Mouse (Mus musculus) heart, embryonic 15.5 days (tissue): ENCODE results near the gene Snx4. TPM values are rescaled to one million over a fixed set of nuclear protein-coding genes. Genes with fewer than 3 reads are reported as not detected.

ENCODE experiments used
- ATAC-seq: fragments of 200-750 bp; cut with Nextera tagmentation; replicated peaks from 2 replicates; pipeline ENCODE4 v1.8.0; 2017; ENCODE audit warnings: low read depth, moderate TSS enrichment; ENCODE audit not compliant: insufficient number of reproducible peaks, insufficient read depth, low FRiP score
- H3K27ac ChIP-seq: fragments of 300-500 bp; sonication (generic); 2 replicates; pipeline ENCODE4 v1.5.1; 2015; ENCODE audit warnings: mild to moderate bottlenecking, inconsistent platforms
- H3K27me3 ChIP-seq: fragments of 300-500 bp; sonication (generic); 2 replicates; pipeline ENCODE4 v1.6.1; 2015; ENCODE audit warnings: inconsistent platforms
- H3K36me3 ChIP-seq: fragments of 300-500 bp; sonication (generic); 2 replicates; pipeline ENCODE4 v1.6.1; 2015; ENCODE audit warnings: mild to moderate bottlenecking, inconsistent platforms
- H3K4me1 ChIP-seq: fragments of 300-500 bp; sonication (generic); replicated peaks from 2 replicates; pipeline ENCODE4 v1.6.1; 2015; ENCODE audit warnings: inconsistent platforms
- H3K4me2 ChIP-seq: fragments of 300-500 bp; sonication (generic); 2 replicates; pipeline ENCODE4 v1.6.1; 2015; ENCODE audit warnings: inconsistent platforms, mild to moderate bottlenecking, moderate library complexity
- H3K4me3 ChIP-seq: fragments of 300-500 bp; sonication (generic); 2 replicates; pipeline ENCODE4 v1.5.1; 2015; ENCODE audit warnings: mild to moderate bottlenecking, inconsistent platforms
- H3K9ac ChIP-seq: fragments of 300-500 bp; sonication (generic); 2 replicates; pipeline ENCODE4 v1.6.1; 2015; ENCODE audit warnings: mild to moderate bottlenecking, inconsistent platforms
- H3K9me3 ChIP-seq: fragments of 300-500 bp; sonication (generic); replicated peaks from 2 replicates; pipeline ENCODE4 v1.6.1; 2016; ENCODE audit warnings: inconsistent platforms
- WGBS: fragments of 180-500 bp; shearing (Covaris S2); methylation state at CpG from one replicate; pipeline ENCODE4 v1.1.7; 2015; ENCODE audit warnings: mixed read lengths; 5-methylcytosine and 5-hydroxymethylcytosine counted together
- polyA plus RNA-seq: library from polyadenylated mRNA; unstranded; fragments of >200 nt; fragmentation: Nextera tagmentation; extraction: Ambion mirVana; gene quantifications from 2 replicates; pipeline ENCODE4 v1.2.1, GENCODE M21; 2015

Gene Snx4
- polyA plus RNA-seq, 1 experiment from 2014 or later = 73.9 TPM

DNA sequence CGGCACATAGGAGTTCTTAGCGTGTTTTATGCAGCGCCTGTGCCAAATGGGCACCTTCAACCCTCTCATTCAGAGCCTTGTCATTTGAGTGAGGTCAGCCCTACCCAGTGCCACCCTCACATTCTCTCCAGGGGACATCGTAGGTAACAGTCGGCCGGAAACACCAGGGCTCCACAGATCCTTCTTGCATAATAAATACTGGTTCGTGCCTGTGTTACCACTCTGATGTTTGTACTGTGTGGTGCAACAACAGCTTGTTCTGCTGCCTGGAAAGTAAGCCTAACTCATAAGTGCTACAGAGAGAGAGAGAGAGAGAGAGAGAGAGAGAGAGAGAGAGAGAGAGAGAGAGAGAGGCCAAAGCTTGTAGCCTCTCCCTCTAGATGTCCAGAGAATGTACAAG, 66.8 kb downstream of the Snx4 start:
- no peaks in the 10 kb centered on the region for H3K9me3 ChIP-seq
- H3K4me1 ChIP-seq = peaks cover 8% of the 10 kb centered on the region
- H3K36me3 ChIP-seq = no peaks in the 10 kb centered on the region
- ATAC-seq = no peak
- no peak overlapping the region for H3K9ac ChIP-seq
- no peak overlapping the region for H3K27ac ChIP-seq
- H3K27me3 ChIP-seq = no peaks in the 10 kb centered on the region
- H3K4me2 ChIP-seq = no peak overlapping the region
- no peak overlapping the region for H3K4me3 ChIP-seq
- 89% methylated on average over 7 of the region's 7 CpGs for WGBS

DNA sequence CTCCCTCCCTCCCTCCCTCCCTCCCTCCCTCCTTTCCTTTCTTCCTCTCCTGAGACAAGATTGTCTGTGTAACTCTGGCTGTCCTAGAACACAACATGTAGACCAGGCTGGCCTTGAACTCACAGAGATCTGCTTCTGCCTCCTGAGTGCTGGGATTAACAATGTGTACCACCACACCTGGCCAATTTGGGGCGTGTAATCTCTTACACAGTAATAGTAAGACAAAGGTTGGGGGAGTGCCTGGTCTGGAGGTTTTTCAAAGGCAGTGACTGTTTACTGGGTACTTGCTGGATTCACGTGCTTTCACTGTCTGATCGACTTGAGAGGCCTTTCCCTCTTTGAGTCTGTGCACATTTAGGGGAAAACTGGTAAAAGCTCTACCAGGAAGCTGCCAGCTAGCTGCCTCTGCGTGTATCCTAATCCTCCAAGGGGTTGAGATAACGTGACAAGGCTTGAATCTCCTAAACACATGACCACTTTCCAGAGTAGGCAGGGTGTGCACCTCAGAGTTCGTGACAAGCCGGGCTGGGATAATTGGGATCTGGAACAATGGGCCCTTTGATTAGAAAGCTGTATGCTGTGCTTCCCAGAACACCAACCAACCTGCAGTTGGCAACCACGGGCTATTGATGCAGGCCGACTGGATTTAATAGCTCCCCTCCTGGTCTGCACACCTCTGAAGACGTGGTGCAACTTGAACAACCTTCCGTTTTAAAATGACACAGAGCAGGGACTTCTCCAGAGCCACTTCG, 74.6 kb downstream of the Snx4 start:
- ATAC-seq = no peak
- H3K4me3 ChIP-seq = no peak overlapping the region
- H3K27me3 ChIP-seq = no peaks in the 10 kb centered on the region
- no peak overlapping the region for H3K27ac ChIP-seq
- H3K9ac ChIP-seq = no peak overlapping the region
- WGBS = 46% methylated on average over 12 of the region's 12 CpGs
- no peaks in the 10 kb centered on the region for H3K36me3 ChIP-seq
- H3K4me1 ChIP-seq = peaks cover 9% of the 10 kb centered on the region
- H3K4me2 ChIP-seq = no peak overlapping the region
- H3K9me3 ChIP-seq = no peaks in the 10 kb centered on the region

DNA sequence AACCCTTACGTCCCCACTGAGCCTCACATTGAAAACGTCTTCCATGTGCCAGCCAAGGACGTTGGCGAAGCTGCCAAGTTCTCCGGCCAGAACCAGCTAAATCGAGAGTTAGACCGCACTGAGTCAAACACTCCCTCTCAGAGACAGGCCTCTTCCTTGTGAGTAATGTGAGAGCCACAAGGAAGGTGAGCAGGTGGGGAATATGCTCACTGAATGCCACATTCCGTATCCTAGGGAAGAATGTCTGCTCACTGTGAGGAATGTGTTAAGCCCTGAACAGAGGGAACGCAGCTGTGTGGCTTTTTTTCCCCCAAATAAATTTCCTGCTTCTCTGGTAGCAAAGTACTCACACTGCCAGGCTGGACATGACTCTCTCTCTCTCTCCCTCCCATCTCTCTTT, 75.3 kb downstream of the Snx4 start:
- 64% methylated on average over 9 of the region's 9 CpGs for WGBS
- ATAC-seq = no peak
- Histone ChIP-seq H3K4me2 (no peak overlapping the region), H3K4me1 (peaks cover 9% of the 10 kb centered on the region), H3K9ac (no peak overlapping the region), H3K9me3 (no peaks in the 10 kb centered on the region), H3K36me3 (no peaks in the 10 kb centered on the region), H3K27ac (no peak overlapping the region), H3K4me3 (no peak overlapping the region), H3K27me3 (no peaks in the 10 kb centered on the region)

DNA sequence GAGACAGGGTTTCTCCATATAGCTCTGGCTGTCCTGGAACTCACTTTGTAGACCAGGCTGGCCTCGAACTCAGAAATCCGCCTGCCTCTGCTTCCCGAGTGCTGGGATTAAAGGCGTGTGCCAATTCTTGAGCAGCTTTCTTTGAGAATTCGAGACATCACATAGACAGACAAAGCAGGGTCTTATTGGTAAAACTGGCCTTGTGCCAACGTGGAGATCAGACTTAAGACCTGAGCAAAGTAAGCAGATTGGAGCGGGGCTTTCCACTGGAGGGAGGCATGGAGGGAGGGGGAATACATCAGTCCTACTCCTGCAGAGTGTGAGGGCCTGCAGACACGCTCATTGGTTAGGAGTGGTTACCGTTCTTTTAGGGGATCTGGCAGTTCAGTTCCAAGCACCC, 75.9 kb downstream of the Snx4 start:
- H3K27me3 ChIP-seq = no peaks in the 10 kb centered on the region
- no peaks in the 10 kb centered on the region for H3K36me3 ChIP-seq
- H3K4me3 ChIP-seq = no peak overlapping the region
- H3K9ac ChIP-seq = no peak overlapping the region
- H3K4me2 ChIP-seq = no peak overlapping the region
- H3K9me3 ChIP-seq = no peaks in the 10 kb centered on the region
- peaks cover 6% of the 10 kb centered on the region for H3K4me1 ChIP-seq
- WGBS = 80% methylated on average over 9 of the region's 9 CpGs
- no peak overlapping the region for H3K27ac ChIP-seq
- no peak for ATAC-seq

DNA sequence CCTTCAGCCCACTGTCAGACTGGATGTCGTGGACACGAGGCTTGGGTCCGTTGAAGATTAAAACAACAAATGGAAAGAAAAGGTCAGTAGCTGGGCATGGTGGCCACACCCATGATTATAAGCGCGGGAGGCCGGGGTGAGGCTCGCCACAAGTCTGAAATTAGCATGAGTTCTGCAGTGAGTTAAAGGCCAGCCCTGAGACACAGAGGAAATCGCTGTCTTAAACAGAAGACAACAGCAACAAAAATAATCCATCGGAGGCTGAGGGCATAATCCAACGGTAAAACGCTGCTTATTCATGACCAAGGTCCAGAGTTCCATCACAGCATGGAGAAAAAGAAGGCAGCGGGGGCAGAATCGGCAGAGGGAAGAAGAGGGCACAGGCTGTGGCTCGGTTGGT, 81.8 kb downstream of the Snx4 start:
- no peaks in the 10 kb centered on the region for H3K9me3 ChIP-seq
- H3K4me1 ChIP-seq = peaks cover 10% of the 10 kb centered on the region; the same call in 1 of the 2 replicates
- H3K9ac ChIP-seq = no peak overlapping the region
- 71% methylated on average over 14 of the region's 14 CpGs for WGBS
- H3K27ac ChIP-seq = no peak overlapping the region
- no peak overlapping the region for H3K4me3 ChIP-seq
- no peaks in the 10 kb centered on the region for H3K27me3 ChIP-seq
- no peak for ATAC-seq
- no peaks in the 10 kb centered on the region for H3K36me3 ChIP-seq
- H3K4me2 ChIP-seq = no peak overlapping the region

DNA sequence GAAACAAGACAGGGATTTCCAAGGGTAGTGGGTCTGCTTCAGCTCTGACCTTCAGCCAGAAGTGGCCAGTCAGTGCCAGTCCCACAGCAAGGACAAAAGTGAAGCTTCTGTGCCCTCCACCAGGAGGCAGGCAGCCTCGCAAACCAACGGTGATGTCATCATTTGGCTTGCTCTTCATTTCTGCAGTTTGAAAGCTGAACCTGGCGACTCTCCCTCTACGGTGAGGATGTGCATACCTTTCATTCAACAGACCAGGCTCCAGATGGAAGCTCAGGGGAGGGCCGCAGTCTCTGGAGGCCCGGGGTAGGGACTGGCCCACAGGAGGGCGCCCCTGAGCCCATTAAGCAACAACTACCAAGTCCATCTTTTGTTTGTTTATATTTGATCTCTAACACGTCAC, 85.9 kb downstream of the Snx4 start:
- ATAC-seq = peak; percentile 81
- H3K4me1 ChIP-seq = peaks cover 10% of the 10 kb centered on the region; the same call in 1 of the 2 replicates
- H3K27me3 ChIP-seq = no peaks in the 10 kb centered on the region
- H3K9ac ChIP-seq = no peak overlapping the region
- peak overlapping the region; percentile 0; the same call in 1 of the 2 replicates for H3K4me3 ChIP-seq
- peak overlapping the region; percentile 54 for H3K27ac ChIP-seq
- H3K9me3 ChIP-seq = no peaks in the 10 kb centered on the region
- no peaks in the 10 kb centered on the region for H3K36me3 ChIP-seq
- 5% methylated on average over 8 of the region's 8 CpGs for WGBS
- H3K4me2 ChIP-seq = peak overlapping the region; percentile 46

DNA sequence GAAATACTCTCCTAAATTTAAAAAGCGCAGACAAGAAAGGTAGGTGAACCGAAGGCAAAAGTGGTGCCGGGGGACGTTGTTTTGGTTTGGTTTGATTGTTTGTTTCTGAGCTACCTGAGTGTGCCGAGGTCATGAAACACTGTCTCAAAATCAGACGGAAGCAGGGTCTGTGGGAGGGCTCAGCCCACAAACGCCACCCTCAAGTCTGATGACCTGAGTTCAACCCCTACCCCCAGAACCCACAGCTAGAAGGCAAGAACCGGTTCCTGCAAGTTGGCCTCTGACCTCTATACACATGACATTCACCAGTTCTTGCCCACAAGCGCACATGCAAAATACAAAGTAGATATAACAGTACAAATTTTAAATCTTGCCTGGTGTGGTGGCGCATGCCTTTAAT, 86.4 kb downstream of the Snx4 start:
- no peaks in the 10 kb centered on the region for H3K36me3 ChIP-seq
- peak overlapping the region; percentile 46 for H3K4me2 ChIP-seq
- H3K27ac ChIP-seq = no peak overlapping the region
- no peaks in the 10 kb centered on the region for H3K27me3 ChIP-seq
- no peak overlapping the region for H3K9ac ChIP-seq
- H3K9me3 ChIP-seq = no peaks in the 10 kb centered on the region
- 75% methylated on average over 10 of the region's 10 CpGs for WGBS
- no peak for ATAC-seq
- peak overlapping the region; percentile 0; the same call in 1 of the 2 replicates for H3K4me3 ChIP-seq
- H3K4me1 ChIP-seq = peaks cover 10% of the 10 kb centered on the region; the same call in 1 of the 2 replicates

DNA sequence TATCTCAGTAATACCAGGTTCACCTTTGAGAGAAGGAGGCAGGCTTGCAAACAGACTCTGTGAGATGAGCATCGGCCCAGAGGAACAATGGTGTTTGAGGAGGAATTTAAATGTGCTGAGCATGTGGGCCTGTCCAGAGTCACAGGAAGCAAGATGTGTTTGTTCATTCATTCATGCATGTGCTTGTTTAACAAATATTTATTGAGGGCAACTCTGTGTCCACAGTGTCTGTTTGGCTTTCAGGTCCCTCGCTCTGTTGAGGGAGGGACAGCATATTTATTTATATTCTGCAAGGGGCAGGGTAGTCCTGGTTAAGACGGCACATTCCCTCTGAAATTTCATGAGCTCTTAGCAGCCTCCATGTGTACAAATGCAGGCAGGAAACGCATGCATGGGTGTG, 87.2 kb downstream of the Snx4 start:
- Histone ChIP-seq H3K4me3 (no peak overlapping the region), H3K4me2 (no peak overlapping the region), H3K4me1 (peaks cover 10% of the 10 kb centered on the region; the same call in 1 of the 2 replicates), H3K9me3 (no peaks in the 10 kb centered on the region), H3K27me3 (no peaks in the 10 kb centered on the region), H3K27ac (no peak overlapping the region), H3K36me3 (no peaks in the 10 kb centered on the region), H3K9ac (no peak overlapping the region)
- ATAC-seq = no peak
- WGBS = 67% methylated on average over 4 of the region's 4 CpGs

DNA sequence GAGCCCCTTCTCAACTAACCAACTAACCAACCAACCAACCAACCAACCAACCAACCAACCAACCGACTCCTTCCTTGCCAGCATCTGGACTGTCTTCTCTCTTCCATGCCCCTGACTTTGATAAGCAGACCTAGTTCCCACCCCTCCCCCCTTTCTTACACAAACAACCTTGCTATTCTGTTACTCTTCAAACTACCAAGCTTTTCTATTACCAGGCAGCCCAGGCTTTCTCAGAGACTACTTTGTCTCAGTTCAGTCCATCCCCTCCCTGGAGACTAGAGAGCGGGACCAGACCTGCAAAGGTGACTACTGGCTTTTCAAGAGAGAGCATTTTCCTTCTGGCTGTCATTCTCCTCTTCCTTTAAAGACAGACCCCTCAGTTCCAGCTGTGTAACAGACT, 88.2 kb downstream of the Snx4 start:
- H3K4me1 ChIP-seq = peaks cover 10% of the 10 kb centered on the region; the same call in 1 of the 2 replicates
- no peak overlapping the region for H3K4me2 ChIP-seq
- H3K27me3 ChIP-seq = no peaks in the 10 kb centered on the region
- WGBS = 70% methylated on average over 2 of the region's 2 CpGs
- no peak overlapping the region for H3K27ac ChIP-seq
- ATAC-seq = no peak
- no peaks in the 10 kb centered on the region for H3K9me3 ChIP-seq
- no peak overlapping the region for H3K4me3 ChIP-seq
- no peaks in the 10 kb centered on the region for H3K36me3 ChIP-seq
- no peak overlapping the region for H3K9ac ChIP-seq

DNA sequence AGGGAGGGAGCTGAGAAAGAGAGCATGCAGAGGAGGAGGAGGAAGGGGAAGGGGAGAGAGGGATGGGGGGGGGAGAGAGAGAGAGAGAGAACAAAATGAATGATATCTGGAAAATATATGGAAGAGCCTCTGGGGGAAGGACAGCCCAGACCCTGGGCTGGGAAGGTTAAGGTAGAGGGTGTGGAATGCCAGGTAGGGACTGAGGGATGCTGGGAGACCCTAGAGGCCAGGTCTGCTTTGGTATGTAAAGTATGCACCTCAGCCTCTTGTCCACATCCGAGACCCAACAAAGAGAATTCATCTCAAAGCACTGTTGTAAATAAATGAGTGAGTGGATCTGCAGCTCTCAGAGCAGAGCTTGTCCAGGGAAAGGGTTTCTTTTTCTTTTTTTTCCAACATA, 91.1 kb downstream of the Snx4 start:
- no peak overlapping the region for H3K27ac ChIP-seq
- H3K9ac ChIP-seq = no peak overlapping the region
- H3K9me3 ChIP-seq = no peaks in the 10 kb centered on the region
- H3K4me1 ChIP-seq = peaks cover 14% of the 10 kb centered on the region
- ATAC-seq = no peak
- 57% methylated on average over 1 of the region's 1 CpGs for WGBS
- H3K36me3 ChIP-seq = no peaks in the 10 kb centered on the region
- no peak overlapping the region for H3K4me2 ChIP-seq
- H3K4me3 ChIP-seq = no peak overlapping the region
- no peaks in the 10 kb centered on the region for H3K27me3 ChIP-seq

DNA sequence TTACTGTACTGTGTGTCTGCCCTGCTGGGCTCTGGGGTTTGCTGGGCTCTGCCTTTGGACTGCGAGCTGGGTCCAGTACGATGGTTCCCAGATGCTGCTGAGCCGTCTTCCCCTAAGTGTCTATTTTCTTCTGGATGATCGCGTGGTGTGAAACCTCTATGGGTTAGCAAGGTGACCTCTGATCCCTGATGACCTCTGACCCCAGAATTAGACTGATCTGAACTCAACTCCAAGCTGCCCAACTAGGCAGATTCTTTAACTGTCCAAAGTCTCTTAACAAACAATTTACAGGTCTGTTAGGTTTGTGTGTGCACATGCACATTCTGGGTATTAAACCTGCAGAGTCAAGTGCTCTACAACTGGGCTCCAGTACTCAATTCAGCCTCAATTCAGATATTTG, 91.9 kb downstream of the Snx4 start:
- H3K9me3 ChIP-seq = no peaks in the 10 kb centered on the region
- no peak overlapping the region for H3K4me3 ChIP-seq
- H3K36me3 ChIP-seq = no peaks in the 10 kb centered on the region
- no peak overlapping the region for H3K9ac ChIP-seq
- no peak for ATAC-seq
- WGBS = 86% methylated on average over 5 of the region's 5 CpGs
- no peak overlapping the region for H3K4me2 ChIP-seq
- no peaks in the 10 kb centered on the region for H3K27me3 ChIP-seq
- H3K27ac ChIP-seq = no peak overlapping the region
- H3K4me1 ChIP-seq = peaks cover 9% of the 10 kb centered on the region; the same call in 1 of the 2 replicates

DNA sequence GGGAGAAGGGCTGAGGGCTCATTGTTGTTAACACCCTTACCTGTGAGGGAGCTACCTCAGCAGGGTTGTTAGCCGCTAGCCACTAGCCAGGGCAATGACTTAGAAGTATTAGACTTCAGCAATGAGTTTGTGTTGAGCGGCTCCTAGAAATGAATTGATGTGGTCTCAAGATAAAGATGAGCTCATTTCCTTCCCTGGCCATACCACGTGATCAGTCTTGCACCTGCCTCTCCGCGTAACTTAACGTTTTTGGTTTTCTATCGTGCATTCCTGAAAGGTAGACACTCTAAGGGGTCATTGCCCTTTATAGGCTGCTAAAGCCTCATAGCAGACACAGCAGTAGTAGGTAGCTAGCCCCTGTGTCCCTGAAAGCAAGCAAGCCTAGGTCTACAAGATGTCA, 92.4 kb downstream of the Snx4 start:
- Histone ChIP-seq H3K9ac (no peak overlapping the region), H3K27ac (no peak overlapping the region), H3K36me3 (no peaks in the 10 kb centered on the region), H3K4me3 (no peak overlapping the region), H3K9me3 (no peaks in the 10 kb centered on the region), H3K4me1 (peaks cover 9% of the 10 kb centered on the region; the same call in 1 of the 2 replicates), H3K4me2 (no peak overlapping the region), H3K27me3 (no peaks in the 10 kb centered on the region)
- 78% methylated on average over 7 of the region's 7 CpGs for WGBS
- ATAC-seq = no peak
